Mouse (Mus musculus): ENCODE measurements around the gene Gm10306. TPM values are rescaled to one million over a fixed set of nuclear protein-coding genes. Genes with fewer than 3 reads are reported as not detected.

Gm10306 gene
- total and polyA plus RNA-seq, 2 experiments = not detected

- H3K79me2 ChIP-seq (ENCODE audit: control insufficient read depth, insufficient read depth, low read length) = 0 out of 2 replicates have a peak, but pooled peaks cover 5% of the 10 kb centered on the region
- 88% methylated on average over 1 of the region's 1 CpGs for WGBS
Measured at GRCm38 (mm10) chr4:94560316-94560715, 4.0 kb downstream of the Gm10306 start.

GRCm38 (mm10) chr4:94561954-94562648 lies 5.8 kb downstream of the Gm10306 start:
- H3K27me3 ChIP-seq (ENCODE audit: control insufficient read depth, insufficient read depth, low read length) = no peaks in the 10 kb centered on the region
- H3K4me1 ChIP-seq (ENCODE audit: control insufficient read depth, insufficient read depth, low read length) = peaks cover 10% of the 10 kb centered on the region; the same call in 1 of the 2 replicates
- no peak overlapping the region for H3K4me3 ChIP-seq (ENCODE audit: insufficient read depth, low read depth, low read length)
- peak; percentile 96 for DNase-seq (ENCODE audit: extremely low read depth, low read depth, low spot score)
- H3K79me2 ChIP-seq (ENCODE audit: control insufficient read depth, insufficient read depth, low read length) = no peaks in the 10 kb centered on the region
- H3K36me3 ChIP-seq (ENCODE audit: control insufficient read depth, insufficient read depth, low read length) = peaks cover 5% of the 10 kb centered on the region
- no peak overlapping the region for H3K9ac ChIP-seq (ENCODE audit: low read depth, low read length)
- TF ChIP-seq CTCF (IDR thresholded peaks at IDR 0.05; ENCODE audit: low read depth, low read length) = no peak
- no peak for TF ChIP-seq POLR2A (IDR thresholded peaks at IDR 0.05; ENCODE audit: extremely low read depth, insufficient read depth, low read length)
- H3K27ac ChIP-seq (replicated peaks; ENCODE audit: insufficient read depth, low read depth, low read length) = peak overlapping the region; percentile 60
- WGBS = 13% methylated on average over 7 of the region's 7 CpGs

More at GRCm38 (mm10) chr4:94560316-94560715, 4.0 kb downstream of the Gm10306 start:
- TF ChIP-seq POLR2A (IDR thresholded peaks at IDR 0.05; ENCODE audit: extremely low read depth, insufficient read depth, low read length) = no peak
- TF ChIP-seq CTCF (IDR thresholded peaks at IDR 0.05; ENCODE audit: low read depth, low read length) = no peak
- H3K9ac ChIP-seq (ENCODE audit: low read depth, low read length) = no peak overlapping the region
- H3K27ac ChIP-seq (replicated peaks; ENCODE audit: insufficient read depth, low read depth, low read length) = no peak overlapping the region
- H3K4me1 ChIP-seq (ENCODE audit: control insufficient read depth, insufficient read depth, low read length) = peaks cover 14% of the 10 kb centered on the region; the same call in 1 of the 2 replicates
- no peak for DNase-seq (ENCODE audit: extremely low read depth, low read depth, low spot score)
- no peaks in the 10 kb centered on the region for H3K27me3 ChIP-seq (ENCODE audit: control insufficient read depth, insufficient read depth, low read length)
- no peaks in the 10 kb centered on the region for H3K36me3 ChIP-seq (ENCODE audit: control insufficient read depth, insufficient read depth, low read length)
- no peak overlapping the region for H3K4me3 ChIP-seq (ENCODE audit: insufficient read depth, low read depth, low read length)

- TF ChIP-seq POLR2A (IDR thresholded peaks at IDR 0.05; ENCODE audit: extremely low read depth, insufficient read depth, low read length) = no peak
- no peak for TF ChIP-seq CTCF (IDR thresholded peaks at IDR 0.05; ENCODE audit: low read depth, low read length)
- Histone ChIP-seq H3K4me1 (ENCODE audit: control insufficient read depth, insufficient read depth, low read length) (peaks cover 9% of the 10 kb centered on the region; the same call in 1 of the 2 replicates), H3K79me2 (ENCODE audit: control insufficient read depth, insufficient read depth, low read length) (no peaks in the 10 kb centered on the region), H3K9ac (ENCODE audit: low read depth, low read length) (no peak overlapping the region), H3K27ac (replicated peaks; ENCODE audit: insufficient read depth, low read depth, low read length) (no peak overlapping the region), H3K4me3 (ENCODE audit: insufficient read depth, low read depth, low read length) (no peak overlapping the region), H3K36me3 (ENCODE audit: control insufficient read depth, insufficient read depth, low read length) (peaks cover 14% of the 10 kb centered on the region), H3K27me3 (ENCODE audit: control insufficient read depth, insufficient read depth, low read length) (no peaks in the 10 kb centered on the region)
- no peak for DNase-seq (ENCODE audit: extremely low read depth, low read depth, low spot score)
Measured at GRCm38 (mm10) chr4:94564297-94564696, 8.0 kb downstream of the Gm10306 start.

- no peak for DNase-seq (ENCODE audit: extremely low read depth, low read depth, low spot score)
- H3K79me2 ChIP-seq (ENCODE audit: control insufficient read depth, insufficient read depth, low read length) = no peaks in the 10 kb centered on the region
- H3K27ac ChIP-seq (replicated peaks; ENCODE audit: insufficient read depth, low read depth, low read length) = no peak overlapping the region
- H3K9ac ChIP-seq (ENCODE audit: low read depth, low read length) = no peak overlapping the region
- TF ChIP-seq POLR2A (IDR thresholded peaks at IDR 0.05; ENCODE audit: extremely low read depth, insufficient read depth, low read length) (no peak), CTCF (IDR thresholded peaks at IDR 0.05; ENCODE audit: low read depth, low read length) (no peak)
- no peaks in the 10 kb centered on the region for H3K4me1 ChIP-seq (ENCODE audit: control insufficient read depth, insufficient read depth, low read length)
- H3K27me3 ChIP-seq (ENCODE audit: control insufficient read depth, insufficient read depth, low read length) = no peaks in the 10 kb centered on the region
- H3K36me3 ChIP-seq (ENCODE audit: control insufficient read depth, insufficient read depth, low read length) = peaks cover 46% of the 10 kb centered on the region
- 97% methylated on average over 4 of the region's 4 CpGs for WGBS
- H3K4me3 ChIP-seq (ENCODE audit: insufficient read depth, low read depth, low read length) = no peak overlapping the region
Measured at GRCm38 (mm10) chr4:94572677-94573076, 16.3 kb downstream of the Gm10306 start.

- TF ChIP-seq CTCF (IDR thresholded peaks at IDR 0.05; ENCODE audit: low read depth, low read length) (no peak), POLR2A (IDR thresholded peaks at IDR 0.05; ENCODE audit: extremely low read depth, insufficient read depth, low read length) (no peak)
Measured at GRCm38 (mm10) chr4:94591765-94592381, 35.5 kb downstream of the Gm10306 start.

More at GRCm38 (mm10) chr4:94591765-94592381, 35.5 kb downstream of the Gm10306 start:
- H3K27me3 ChIP-seq (ENCODE audit: control insufficient read depth, insufficient read depth, low read length) = no peaks in the 10 kb centered on the region
- peaks cover 31% of the 10 kb centered on the region; the same call in 1 of the 2 replicates for H3K79me2 ChIP-seq (ENCODE audit: control insufficient read depth, insufficient read depth, low read length)
- H3K27ac ChIP-seq (replicated peaks; ENCODE audit: insufficient read depth, low read depth, low read length) = no peak overlapping the region
- H3K36me3 ChIP-seq (ENCODE audit: control insufficient read depth, insufficient read depth, low read length) = peaks cover 3% of the 10 kb centered on the region; the same call in 1 of the 2 replicates
- H3K4me3 ChIP-seq (ENCODE audit: insufficient read depth, low read depth, low read length) = no peak overlapping the region
- H3K4me1 ChIP-seq (ENCODE audit: control insufficient read depth, insufficient read depth, low read length) = peaks cover 10% of the 10 kb centered on the region
- H3K9ac ChIP-seq (ENCODE audit: low read depth, low read length) = no peak overlapping the region
- peak; percentile 37 for DNase-seq (ENCODE audit: extremely low read depth, low read depth, low spot score)
- WGBS = 54% methylated on average over 4 of the region's 4 CpGs

All from liver, adult 2 months (tissue).